Mouse (Mus musculus): ENCODE results near the gene Slc17a7. TPM values are rescaled to one million over a fixed set of nuclear protein-coding genes. Genes with fewer than 3 reads are reported as not detected.
"Not testable (repeated sequence)": the region's sequence is repeated elsewhere in the genome, so short reads cannot be mapped to it uniquely, and the experiment has no call there.

Gene Slc17a7
- total RNA-seq (2021): 1,000 to 10,000 TPM; 1,365 to 1,520 TPM

DNA sequence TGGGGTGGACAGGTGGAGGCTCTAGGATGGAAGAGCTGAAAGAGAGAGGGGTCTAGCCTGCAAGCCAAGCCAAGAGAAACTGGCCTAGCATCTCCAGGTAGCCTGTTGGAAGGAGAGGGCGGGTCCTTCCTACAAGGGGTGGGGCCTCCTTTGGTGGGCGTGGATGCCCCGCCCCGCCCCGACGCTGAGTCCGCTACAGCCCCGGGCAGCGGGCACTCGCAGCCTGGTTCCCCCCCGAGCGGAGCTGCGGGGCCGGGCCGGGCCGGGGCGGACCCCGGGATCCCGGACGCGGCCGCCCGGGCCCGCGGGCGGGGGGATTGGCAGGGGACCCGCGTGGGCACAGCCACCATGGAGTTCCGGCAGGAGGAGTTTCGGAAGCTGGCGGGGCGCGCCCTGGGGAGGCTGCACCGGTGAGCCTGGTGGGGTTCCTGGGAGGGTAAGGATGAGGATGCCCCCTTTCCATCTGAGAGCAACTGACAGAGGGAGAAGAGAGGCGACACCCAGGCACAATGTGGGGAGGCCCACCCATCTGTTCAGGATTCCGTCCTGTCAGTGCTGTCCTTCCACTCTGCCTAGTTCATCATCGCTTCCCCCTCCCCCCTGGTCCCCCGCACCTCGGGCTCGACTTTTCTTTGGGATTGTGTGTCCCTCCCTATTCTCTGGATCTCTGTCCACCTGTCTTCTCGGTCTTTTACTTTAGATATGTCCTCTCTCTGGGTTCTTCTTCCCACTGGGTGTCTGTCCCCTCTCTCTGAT is at the start of gene Slc17a7:
Gene Slc17a7 (plus strand): TSS at position 215 of the 756 bp plus-strand sequence.
- intact Hi-C loops (cut with DNase I): loop anchor here (10.0 kb wide), 1 partner anchor 201 kb away; the partner anchor contains the start of gene Ppfia3
- peak; percentile 68 to 77 for DNase-seq (ENCODE audit: low spot score in 2 of 2)

DNA sequence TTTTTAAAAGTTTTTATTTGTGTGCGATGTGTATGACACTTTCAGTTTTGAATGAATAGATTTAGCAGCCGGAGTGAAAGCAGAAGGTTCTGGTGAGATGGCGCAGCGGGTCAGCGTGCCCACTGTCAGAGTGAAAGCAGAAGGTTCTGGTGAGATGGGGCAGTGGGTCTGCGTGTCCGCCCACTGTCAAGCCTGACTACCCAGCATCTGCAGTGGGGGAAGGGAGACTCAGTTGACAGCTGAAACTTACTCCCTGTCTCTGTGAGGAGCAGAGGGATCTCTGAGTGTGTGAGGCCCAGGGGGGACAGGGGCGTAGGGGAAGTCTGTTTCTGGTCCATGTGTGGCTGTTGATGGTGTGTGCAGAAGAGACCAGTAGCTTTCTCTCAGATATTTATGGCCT is 46.2 kb upstream of the Slc17a7 start:
- no peak for DNase-seq (ENCODE audit: low spot score in 2 of 2)

DNA sequence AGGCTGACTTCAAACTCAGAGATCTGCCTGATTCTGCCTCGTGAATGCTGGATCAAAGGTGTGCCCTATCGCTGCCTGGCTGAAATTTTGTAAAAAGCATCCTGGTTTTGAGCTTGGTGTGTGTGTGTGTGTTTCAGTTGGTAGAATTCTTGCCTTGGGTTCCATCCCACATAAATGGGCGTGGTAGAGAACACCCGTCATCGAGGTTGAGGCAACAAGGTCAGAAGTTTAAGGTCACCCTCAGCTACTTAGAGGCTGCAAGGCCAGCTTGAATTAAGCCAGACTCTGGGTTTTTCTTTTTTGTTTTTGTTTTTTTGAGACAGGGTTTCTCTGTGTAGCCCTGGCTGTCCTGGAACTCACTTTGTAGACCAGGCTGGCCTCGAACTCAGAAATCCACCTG is 45.4 kb upstream of the Slc17a7 start:
- intact Hi-C loops (cut with DNase I): no loop called here
- no peak for DNase-seq (ENCODE audit: low spot score in 2 of 2)

More for the DNA sequence above, 46.2 kb upstream of the Slc17a7 start:
- intact Hi-C loops (cut with DNase I): no loop called here

DNA sequence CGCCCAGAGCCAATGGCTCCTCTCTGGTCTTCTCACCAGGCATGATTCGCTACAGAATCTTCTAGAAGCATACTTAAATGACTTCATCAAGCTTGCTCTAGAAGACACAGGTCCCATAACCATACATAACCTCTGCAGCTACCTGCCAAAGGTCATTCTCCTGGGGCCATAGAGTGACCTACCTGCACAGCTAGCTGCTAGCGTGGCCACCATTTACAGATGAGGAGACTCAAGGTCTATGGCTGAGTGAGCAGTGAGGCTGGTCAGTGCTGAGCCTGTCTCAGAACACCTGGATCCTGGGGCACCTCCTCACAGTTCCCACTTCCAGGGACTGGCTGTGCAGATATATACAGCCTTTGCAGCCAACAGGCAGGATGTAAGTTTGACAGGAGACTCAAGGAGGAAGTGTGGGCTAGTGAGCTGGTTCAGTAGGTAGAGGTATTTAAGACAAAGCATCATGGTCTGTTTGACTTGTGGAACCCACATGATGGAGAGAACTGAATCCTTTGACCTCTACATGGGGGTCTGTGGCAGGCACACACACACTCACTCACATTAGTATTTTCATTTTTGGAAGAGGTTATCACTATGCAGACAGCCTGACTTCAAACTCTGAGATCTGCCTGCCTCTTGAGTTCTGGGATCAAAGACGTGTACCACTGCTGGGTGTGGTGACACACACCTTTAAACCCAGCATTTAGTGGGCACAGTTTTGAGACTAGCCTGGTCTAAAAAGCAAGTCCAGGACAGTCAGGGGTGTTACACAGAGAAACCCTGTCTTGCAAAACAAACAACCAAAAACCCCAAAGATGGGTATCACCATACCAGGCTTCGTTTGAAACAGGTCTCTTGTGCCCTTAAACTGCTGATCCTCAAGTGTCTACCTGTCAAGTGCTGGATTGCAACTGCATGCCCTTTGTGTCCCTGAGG is 43.7 kb upstream of the Slc17a7 start:
- intact Hi-C loops (cut with DNase I): no loop called here
- DNase-seq (ENCODE audit: low spot score in 2 of 2): no peak

DNA sequence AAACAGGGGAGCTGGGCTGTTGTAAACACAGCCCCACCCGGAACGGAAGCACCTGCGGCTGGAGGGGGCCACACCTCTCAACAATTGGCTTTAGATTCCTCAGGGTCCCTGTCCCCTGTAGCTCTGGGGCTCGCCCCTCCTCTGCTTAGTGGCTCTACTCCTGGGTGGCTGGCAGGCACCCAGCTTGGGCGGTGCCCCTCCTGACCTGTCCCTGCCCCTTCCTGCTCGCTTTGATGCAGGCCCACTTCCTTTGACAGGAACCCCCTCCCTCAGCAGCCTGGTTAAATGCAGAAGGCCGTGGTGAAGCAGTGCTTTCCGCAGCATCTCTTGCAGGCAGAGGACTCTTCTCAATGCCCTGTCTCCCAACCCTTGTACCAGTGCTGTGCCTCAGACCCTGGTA is 42.3 kb upstream of the Slc17a7 start:
- intact Hi-C loops (cut with DNase I): no loop called here
- no peak for DNase-seq (ENCODE audit: low spot score in 2 of 2)

DNA sequence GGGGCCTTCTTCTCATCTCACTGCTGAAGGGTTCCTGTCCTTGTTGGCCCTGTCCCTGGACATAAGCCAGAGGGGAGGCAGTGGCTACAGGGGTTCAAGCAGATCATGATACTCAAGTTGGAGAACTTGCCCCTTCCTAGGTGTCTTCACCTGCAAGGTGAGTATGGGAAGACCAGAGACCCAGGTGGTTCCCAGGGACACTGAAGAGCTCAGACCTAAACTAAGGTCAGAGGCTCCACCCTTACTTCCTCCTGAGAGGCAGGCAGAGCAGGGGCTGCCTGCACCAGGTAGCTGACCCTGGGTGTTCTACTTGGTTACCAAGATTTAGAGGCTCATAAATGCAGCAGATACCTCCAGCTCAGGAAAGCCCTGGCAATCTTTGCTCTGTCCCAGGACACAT is 41.8 kb upstream of the Slc17a7 start:
- DNase-seq (ENCODE audit: low spot score in 2 of 2): no peak
- intact Hi-C loops (cut with DNase I): no loop called here

DNA sequence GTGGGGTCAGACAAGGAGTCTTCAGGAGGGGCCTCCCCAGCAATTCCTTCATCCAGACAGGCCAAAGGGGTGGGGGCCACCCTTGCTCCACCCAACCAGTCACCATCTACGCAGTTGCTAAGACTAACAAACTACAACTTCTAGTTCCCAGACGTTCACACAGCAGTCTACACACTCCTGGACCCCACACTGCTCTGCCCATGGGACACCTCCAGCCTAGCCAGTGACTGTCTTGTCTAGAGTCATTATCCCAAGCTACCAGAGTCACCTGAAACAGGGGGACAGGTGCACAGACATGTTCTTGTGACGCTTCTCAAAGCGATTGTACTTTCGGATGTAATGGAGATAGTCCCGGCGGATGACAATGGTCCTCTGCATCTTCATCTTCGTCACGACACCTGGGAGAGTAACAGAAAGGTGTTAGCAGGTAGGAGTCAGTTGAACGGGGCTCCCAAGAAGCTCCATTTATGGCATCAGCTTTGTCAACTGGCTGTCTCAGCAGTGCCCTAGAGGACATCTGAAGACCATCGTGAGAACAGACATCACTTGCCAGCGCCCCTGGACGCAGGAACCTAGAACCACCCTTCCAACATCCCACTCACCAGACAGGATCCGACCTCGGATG is 41.1 kb upstream of the Slc17a7 start:
- intact Hi-C loops (cut with DNase I): no loop called here
- no peak for DNase-seq (ENCODE audit: low spot score in 2 of 2)

DNA sequence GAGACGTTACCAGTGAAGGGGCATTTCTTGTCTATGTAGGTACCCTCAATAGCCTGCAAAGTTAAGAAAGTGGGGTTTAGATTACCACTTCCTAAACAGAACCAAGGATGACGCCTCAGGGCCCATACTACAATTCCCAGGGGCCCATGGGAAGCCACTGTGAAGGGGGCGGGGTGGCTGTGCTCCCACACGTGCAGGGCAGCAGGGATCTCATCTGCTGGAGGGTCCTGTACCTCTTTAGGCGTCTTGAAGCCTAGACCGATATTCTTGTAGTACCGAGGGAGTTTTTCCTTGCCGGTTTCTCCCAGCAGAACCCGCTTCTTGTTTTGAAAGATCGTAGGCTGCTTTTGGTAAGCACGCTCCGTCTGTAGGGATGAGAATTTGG is 40.6 kb upstream of the Slc17a7 start:
- no peak for DNase-seq (ENCODE audit: low spot score in 2 of 2)
- intact Hi-C loops (cut with DNase I): no loop called here

DNA sequence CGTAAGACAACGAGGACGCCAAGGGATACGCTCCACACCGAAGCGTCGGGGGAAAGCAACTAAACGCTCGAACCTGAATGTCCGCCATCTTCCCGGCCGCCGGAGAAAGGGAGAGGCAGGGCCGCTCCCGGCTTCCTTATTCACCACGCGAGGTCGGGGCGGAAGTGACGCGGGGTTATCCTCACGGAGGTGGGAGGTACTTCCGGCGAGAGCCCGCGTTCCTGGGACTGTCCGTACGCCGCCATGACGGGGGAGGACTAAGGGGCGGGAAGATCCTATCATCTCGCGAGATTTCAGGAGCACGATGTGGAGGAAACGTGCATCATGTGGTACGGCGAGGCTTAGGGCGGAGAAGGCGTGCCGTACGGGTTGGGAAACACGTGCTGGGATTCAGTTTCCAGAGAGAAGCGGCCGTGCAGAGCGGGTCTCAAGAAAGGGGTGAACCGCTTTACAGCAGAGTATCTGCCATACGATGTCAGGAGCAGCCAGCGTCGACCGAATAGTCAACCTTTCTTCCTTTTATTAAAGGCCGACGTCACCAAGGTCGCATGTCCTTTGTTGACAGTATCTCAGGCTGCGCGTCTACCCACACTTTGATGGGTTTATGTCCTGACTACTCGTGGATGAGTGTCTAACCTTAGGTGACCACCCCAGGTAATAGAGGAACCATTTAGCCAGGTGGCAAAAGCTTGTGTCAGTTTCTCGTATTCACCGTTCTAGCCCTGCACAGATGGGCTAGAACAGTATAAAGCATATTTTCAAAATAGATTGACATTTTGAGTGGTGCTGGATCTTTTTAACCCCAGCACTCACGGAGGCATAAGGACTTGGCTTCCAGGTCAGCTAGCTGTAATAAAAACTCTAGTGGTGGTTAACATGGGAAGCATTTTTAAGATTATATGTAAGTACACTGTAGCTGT is 39.3 kb upstream of the Slc17a7 start, which contains the start of gene Rps11:
Gene Rps11 (minus strand): TSS at position 216 of the 920 bp plus-strand sequence.
- intact Hi-C loops (cut with DNase I): no loop called here
- DNase-seq (ENCODE audit: low spot score in 2 of 2): peak; percentile 99

DNA sequence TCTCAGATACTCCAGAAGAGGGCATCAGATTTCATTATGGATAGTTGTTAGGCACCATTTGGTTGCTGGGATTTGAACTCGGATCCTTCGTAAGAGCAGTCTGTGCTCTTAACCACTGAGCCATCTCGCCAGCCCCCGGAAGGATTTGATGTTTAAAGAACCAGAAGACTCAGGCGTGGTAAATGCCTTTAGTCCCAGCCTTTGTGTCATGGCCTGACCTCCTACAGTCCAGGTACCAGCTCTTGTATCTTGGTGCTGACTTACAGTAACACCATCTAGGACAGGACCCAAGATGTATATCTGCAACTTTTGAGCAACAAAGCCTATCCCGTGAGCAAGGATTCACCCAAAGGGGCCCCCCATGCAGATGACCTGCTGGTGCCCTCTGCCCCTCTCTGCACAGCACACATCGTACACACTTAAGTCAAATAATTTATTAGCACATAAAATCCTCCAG is 38.6 kb upstream of the Slc17a7 start:
- intact Hi-C loops (cut with DNase I): no loop called here
- DNase-seq (ENCODE audit: low spot score in 2 of 2): no peak

DNA sequence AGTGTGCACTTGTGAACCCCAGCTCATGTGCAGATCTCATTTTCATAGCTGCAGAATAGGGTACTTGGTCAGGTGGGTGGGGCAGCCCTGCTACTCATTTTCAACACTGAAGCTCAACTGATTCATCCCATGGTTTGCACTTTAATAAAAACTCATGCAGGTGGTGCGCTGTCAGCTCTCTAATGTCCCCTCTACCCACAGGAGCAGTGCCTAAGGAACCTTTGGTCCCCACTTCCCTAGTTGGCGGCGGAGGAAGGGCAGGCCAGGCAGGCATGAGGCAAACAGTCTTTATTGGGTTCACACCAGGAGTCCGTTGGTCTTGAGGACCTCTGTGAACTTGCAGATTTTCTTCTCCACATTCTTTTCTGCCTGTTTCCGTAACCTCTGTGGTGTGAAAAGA is 38.1 kb upstream of the Slc17a7 start:
- intact Hi-C loops (cut with DNase I); DNase-seq (ENCODE audit: low spot score in 2 of 2): not testable (repeated sequence)

DNA sequence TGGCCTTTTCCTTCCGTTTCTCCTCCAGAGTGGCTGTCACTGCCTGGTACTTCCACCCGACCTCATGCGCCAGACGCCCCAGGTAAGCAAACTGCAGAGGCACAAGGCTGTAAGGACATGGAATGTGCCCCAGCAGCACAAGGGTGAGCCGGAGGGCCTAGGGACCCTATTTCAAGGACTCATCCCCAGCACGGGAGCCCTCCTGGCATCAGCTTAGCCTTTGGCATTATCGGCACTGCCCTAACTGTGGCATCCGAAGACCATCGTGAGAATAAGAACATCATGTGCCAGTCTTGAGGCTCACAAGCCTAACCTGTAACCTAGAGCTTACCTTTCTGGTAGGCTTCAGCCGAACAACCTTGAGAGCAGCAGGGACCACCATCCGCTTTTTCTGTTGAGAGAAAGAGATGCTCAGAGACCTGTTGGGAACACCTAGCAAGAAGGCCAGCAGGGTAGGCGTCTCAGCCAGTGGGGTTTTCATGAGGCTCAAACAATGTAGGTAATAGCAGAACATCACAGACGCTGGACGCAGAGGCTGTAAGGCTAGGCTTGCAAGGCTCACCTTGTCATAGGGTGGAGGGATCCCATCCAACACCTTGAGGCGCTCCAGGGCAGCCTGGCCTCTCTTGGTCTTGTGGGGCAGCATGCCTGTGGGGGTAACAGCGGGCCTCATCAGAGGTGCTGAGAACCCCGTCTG is 37.5 kb upstream of the Slc17a7 start:
- no peak for DNase-seq (ENCODE audit: low spot score in 2 of 2)
- intact Hi-C loops (cut with DNase I): no loop called here

DNA sequence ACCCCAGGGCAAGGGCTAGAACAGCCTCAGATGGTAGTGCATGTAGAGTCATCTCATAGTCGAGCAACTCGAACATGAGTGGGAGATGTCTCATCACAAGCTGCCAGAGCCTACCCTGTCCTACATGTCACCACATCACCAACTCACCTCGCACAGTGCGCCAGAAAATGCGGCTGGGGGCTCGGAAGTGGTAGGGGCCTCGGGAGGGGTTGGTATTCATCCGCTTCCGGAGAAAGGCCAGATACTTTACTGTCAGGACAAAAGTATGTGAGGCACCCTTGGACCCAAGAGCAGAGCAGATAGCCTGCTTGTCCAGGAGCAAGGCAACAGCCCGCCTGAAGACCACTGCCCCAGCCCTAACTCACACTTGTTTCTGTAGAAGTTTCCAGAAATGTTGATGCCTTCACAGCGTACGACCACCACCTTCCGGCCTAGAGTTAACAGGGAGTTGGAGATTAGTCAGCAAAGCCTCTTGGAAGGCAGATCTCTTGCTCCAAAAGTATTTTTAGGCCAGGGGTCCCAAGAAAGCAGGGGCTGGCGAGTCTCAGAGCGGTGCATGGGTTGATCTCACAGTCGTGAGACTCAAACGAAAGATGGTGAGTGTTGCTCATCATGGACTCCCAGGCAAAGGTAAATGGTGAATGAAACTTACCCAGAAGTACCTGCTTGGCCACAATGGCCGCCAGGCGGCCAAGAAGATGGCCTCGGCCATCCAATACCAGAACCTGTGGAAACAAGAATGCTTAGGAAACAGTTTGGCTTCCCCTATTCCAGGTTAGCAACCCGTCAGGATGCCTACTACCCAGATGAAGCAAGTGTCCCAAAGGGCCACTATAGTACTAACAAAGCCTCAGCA is 36.7 kb upstream of the Slc17a7 start:
- no peak for DNase-seq (ENCODE audit: low spot score in 2 of 2)
- intact Hi-C loops (cut with DNase I): no loop called here

DNA sequence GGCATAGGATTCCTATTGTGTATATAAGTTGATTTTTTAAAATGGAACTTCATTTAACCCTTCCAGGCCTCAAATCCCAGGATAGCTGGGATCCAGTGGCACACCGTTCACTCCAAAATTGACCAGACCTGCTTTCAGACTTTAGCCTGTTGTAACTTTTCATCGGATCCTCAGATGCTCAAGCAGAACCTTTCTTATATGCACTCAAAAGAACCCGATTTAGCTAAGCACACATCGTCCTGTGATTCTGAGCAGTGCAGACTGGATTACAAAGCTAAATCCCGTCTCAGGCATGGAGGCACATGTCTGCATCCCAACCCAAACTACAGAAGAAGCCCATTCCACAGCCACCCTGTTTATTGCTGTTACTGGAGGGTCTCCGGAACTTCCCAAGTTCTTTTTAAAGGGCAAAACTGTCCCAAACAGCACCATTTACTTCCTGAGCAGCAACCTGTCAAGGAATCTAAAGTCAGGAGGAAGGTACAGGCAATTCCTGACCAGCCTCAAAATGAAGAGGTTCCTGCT is 36.0 kb upstream of the Slc17a7 start:
- intact Hi-C loops (cut with DNase I): loop anchor here (2.0 kb wide), 1 partner anchor 47 kb away; no protein-coding TSS in a partner anchor
- no peak for DNase-seq (ENCODE audit: low spot score in 2 of 2)

DNA sequence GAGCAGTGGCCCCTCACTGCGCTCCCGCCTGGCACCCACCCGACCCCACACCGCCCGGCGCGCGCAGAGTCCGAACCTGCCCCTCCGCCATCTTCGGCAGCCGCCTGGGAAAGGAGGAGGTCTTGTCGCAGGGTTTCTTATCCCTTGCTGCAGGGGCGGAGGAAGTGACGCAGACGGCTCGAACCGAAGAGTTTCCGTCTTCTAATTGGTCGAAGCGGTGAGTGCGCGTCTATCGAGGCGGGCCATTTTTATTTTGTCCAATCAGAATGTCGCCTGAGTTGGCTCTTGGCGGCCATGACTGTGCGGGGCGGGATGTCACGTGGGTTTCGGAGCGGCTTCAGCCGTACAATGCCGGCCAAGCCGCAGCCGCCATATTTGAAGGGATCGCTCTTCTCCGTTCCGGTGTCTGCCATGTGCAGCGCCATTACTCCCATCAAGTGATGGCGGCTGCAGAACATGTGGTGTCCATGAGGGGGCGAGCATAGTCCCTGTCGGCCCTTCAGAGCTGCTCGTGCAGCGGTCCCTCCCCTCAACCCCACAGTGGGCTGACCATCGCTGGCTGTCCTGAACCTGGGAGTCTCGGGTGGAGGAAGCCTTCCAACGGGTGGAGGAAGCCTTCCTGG is 35.0 kb upstream of the Slc17a7 start, which contains the start of gene Rpl13a:
Gene Rpl13a (minus strand): TSS at position 138 of the 623 bp plus-strand sequence.
- intact Hi-C loops (cut with DNase I): loop anchor here (2.0 kb wide), 1 partner anchor 48 kb away; no protein-coding TSS in a partner anchor
- DNase-seq (ENCODE audit: low spot score in 2 of 2): peak; percentile 99 to 100

DNA sequence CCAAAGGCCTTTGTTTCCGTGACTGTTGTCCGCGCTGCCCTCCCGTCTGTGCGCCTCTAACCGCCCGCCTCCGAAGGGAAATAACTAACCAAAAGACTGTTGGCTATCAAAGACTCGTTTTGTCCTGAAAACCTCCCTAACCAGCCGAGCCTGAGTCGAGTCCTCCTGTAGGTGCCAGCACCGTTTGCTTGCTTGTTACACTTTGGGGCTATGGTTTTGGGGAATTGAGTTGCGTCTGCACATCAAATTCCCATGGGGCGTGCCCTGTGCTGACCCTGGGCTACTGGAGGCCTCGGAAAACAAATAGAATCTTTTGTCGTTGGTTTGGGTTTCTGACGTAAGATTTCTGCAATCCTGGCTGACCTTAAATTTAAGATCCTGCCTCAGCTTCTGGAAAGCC is 34.4 kb upstream of the Slc17a7 start:
- no peak for DNase-seq (ENCODE audit: low spot score in 2 of 2)

More for the DNA sequence above, 34.4 kb upstream of the Slc17a7 start:
- intact Hi-C loops (cut with DNase I): loop anchor here (2.0 kb wide), 1 partner anchor 49 kb away; no protein-coding TSS in a partner anchor
